ENCODE assay signal across 19 mouse cellular contexts in genomic region chr8:61268233-61268916, GRCm38 (mm10).
"Had no signal": no experiment of that assay in that cellular context is flagged by ENCODE, and none has a peak within 500 bp of the region (broad histone marks: within the 10 kb centered on the region; RNA-seq: fewer than 3 reads in every experiment).

No protein-coding gene starts in this region.

- H3K9me3 ChIP-seq: kidney, embryonic 15.5 days; midbrain, embryonic 12.5 days; midbrain, embryonic 15.5 days; neural tube, embryonic 12.5 days; neural tube, embryonic 15.5 days; stomach, embryonic 15.5 days had no signal

- H3K36me3 ChIP-seq: kidney, embryonic 15.5 days; midbrain, embryonic 12.5 days; midbrain, embryonic 15.5 days; neural tube, embryonic 12.5 days; neural tube, embryonic 15.5 days; stomach, embryonic 15.5 days had no signal

- DNase-seq: kidney, postnatal 36 days; left cerebral cortex, postnatal 4 days; liver; liver, postnatal 0 days; right cerebral cortex, adult 18-20 months; right cerebral cortex, postnatal 25 days; spleen, adult 18-20 months; thymus, adult 18-20 months; thymus, postnatal 36 days had no signal

- H3K27ac ChIP-seq: kidney, embryonic 15.5 days; liver, embryonic 14.5 days; macrophage; midbrain, embryonic 12.5 days; midbrain, embryonic 15.5 days; neural tube, embryonic 12.5 days; neural tube, embryonic 15.5 days; stomach, embryonic 15.5 days had no signal

- H3K27me3 ChIP-seq: kidney, embryonic 15.5 days; midbrain, embryonic 12.5 days; midbrain, embryonic 15.5 days; neural tube, embryonic 12.5 days; neural tube, embryonic 15.5 days; stomach, embryonic 15.5 days had no signal

- H3K4me2 ChIP-seq: kidney, embryonic 15.5 days; lung, embryonic 14.5 days; midbrain, embryonic 12.5 days; midbrain, embryonic 15.5 days; neural tube, embryonic 12.5 days; neural tube, embryonic 15.5 days; stomach, embryonic 15.5 days had no signal

- H3K4me3 ChIP-seq: kidney, embryonic 15.5 days; midbrain, embryonic 12.5 days; midbrain, embryonic 15.5 days; neural tube, embryonic 12.5 days; neural tube, embryonic 15.5 days; stomach, embryonic 15.5 days had no signal

- H3K9ac ChIP-seq: kidney, embryonic 15.5 days; liver, embryonic 14.5 days; liver, postnatal 0 days; lung, embryonic 14.5 days; midbrain, embryonic 12.5 days; midbrain, embryonic 15.5 days; neural tube, embryonic 12.5 days; neural tube, embryonic 15.5 days; stomach, embryonic 15.5 days had no signal

- ATAC-seq: intestine, postnatal 0 days; liver, postnatal 0 days; midbrain, embryonic 15.5 days had no signal
